Mouse (Mus musculus): ENCODE results near the gene Neurl4.

- TF ChIP-seq CTCF (IDR thresholded peaks at IDR 0.05; ENCODE audit: borderline replicate concordance, insufficient read depth, low read depth, low read length) (peak; percentile 42; the same call in 1 of the 2 replicates), POLR2A (IDR thresholded peaks at IDR 0.05; ENCODE audit: borderline replicate concordance, insufficient read depth, low read length) (no peak)
Observed at GRCm38 (mm10) chr11:69855347-69855746, 45.5 kb upstream of the Neurl4 start.

Measured in cerebellum, adult 2 months (tissue).